Mouse (Mus musculus): ENCODE results near the gene Rbm19.

The Rbm19 gene

DNA sequence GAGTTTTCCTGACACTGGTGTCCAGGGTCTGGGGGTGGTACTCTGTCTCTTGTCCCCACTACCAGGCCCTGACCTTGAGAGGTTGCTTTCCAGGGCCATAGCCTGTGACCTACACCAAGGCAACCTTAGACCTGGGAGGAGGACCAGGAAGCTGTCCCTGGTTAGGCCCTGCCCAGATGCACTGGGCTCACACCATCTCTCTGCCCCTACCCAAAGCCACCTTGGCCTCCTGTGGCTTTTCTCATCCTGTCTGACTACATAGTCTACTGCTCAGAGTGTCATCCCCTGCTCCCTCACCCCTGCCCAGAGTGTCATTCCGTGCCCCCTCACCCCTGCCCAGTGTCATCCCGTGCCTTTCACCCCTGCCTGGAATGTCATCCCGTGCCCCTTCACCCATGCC is 19.6 kb downstream of the Rbm19 start:
- no peak for DNase-seq

GRCm38 (mm10) chr5:120136236-120136675 is 20.0 kb downstream of the Rbm19 start:
- no peak for DNase-seq

GRCm38 (mm10) chr5:120137038-120137437 is 20.8 kb downstream of the Rbm19 start:
- no peak for DNase-seq

GRCm38 (mm10) chr5:120137846-120138245 is 21.6 kb downstream of the Rbm19 start:
- no peak for DNase-seq

- no peak for DNase-seq
Measured at GRCm38 (mm10) chr5:120138406-120138805, 22.1 kb downstream of the Rbm19 start.

DNA sequence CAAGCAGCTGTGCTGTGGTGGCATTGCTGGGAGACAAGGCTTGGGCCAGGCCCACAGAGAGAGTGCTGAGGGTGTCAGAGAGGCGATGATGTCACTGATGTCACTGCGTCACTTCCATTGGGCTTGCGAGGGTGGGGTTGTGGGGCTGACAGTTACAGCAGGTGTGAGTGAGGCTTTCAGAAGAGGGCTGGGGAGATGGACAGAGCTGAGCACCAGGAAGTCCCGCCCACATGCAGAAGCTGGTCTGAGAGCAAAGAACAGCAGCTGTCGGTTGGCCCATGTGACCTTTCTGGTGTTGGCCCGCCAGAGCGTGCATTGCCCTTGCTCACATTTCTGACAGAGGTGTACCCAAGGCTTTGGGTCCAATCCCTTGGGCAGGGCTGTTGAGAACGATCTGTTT is 23.0 kb downstream of the Rbm19 start:
- DNase-seq: peak; percentile 72

GRCm38 (mm10) chr5:120143941-120144340 is 27.7 kb downstream of the Rbm19 start:
- DNase-seq: peak; percentile 81

DNA sequence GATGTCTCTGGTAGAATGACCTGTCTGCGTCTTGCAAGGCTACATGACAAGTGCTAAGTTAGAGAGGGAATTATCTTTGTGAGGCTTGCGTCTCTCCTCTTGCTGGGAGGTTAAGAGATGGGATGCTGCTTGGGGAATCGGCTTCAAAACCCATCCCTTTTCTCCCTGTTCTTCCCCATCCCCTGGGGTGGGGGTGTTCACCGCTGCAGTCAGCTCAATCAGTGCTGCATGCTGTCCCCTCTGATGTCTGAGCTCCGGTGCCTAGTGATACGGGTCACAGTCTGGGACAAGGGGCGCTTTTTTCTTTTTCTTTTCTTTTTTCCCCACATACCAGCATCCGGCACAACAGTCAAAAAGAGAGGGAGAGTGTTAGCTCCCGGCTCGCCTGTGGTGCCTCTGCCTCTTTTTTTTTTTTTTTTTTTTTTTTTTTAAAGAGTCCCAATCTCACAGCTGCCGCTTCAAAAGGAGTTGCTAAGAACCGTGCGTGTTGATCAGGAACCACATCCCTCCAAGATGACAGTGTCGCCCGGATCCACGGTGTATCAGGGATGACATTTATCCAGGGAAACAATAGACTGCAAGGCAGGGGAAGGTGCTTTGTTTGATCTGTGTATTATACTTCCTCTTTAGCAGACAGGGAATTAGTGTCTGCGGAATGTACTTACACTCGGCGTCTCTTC is 29.2 kb downstream of the Rbm19 start:
- DNase-seq: no peak

DNA sequence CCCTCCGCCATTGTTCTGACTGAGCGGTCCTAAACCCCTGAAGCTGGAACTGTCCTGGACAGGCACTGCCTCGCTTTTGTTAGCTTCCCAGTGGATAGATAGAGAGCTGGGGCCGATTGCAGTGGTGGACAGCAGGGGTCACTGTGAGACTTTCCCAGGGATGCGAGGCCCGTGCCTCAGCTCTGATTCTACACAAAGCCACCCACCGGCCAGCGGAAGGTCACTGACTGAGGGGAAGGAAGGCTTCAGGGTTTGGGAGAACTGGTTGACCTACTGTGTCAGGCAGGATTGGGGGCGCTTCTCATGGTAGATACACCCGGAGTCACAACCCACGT is 29.8 kb downstream of the Rbm19 start:
- no peak for DNase-seq

DNA sequence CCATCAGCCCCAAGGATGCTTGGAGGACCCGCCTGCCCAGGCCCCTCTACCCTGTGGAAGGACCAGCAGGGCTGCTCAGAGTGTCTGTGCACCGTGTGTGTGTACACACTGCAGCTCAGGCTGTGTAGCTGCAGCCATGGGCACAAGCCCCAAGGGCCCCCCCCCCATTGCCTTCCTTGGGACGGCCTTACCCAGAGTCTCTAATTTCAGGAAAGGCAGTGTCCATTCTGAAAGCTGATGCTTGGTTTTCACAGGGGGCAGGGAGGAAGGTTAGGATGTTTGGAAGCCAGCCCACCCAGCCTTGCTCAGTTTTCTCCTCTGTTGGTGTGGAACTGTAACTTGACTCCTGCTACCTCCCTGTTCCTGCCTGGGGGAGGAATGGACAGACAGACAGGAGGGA is 30.6 kb downstream of the Rbm19 start:
- no peak for DNase-seq

- DNase-seq: no peak
Measured at GRCm38 (mm10) chr5:120148246-120148645, 32.0 kb downstream of the Rbm19 start.

DNA sequence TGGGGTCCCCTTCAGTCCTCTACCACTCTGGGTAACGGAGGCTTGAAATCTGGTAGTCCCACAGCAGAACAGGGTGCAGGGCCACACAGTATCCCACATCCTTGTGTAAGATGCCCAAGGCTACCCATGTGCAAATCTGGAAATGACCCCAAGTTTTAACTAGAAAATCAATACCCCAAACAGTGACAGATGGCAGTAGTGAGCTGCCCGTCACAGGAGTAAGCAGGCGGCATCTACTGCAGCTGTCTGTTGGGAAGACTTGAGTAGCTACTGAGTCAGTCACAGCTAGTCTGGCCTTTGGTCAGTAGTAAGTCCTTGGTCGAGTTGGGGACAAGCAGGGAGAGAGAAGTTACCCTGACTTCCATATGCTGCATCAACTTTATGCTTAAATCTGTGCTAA is 34.9 kb downstream of the Rbm19 start:
- DNase-seq: no peak

DNA sequence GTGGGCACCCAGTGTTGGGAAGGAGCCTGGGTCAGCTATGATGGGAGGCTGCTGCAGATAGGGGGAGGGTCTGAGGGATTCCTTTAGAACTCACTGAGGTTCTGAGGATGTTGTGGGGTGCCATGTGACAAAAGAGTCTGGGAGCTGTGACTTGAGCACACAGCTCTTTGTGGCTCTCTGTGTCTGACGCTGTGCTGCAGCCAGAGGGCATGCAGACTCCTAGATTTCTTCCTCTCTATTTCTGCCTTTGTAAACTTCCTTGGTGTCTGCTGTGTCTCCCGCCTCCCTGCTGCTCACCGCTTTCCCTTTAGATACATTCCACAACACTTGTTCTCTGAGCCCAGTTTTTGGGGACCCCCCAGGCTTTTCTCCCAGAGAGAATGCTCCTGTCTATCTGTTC is 36.9 kb downstream of the Rbm19 start:
- no peak for DNase-seq

DNA sequence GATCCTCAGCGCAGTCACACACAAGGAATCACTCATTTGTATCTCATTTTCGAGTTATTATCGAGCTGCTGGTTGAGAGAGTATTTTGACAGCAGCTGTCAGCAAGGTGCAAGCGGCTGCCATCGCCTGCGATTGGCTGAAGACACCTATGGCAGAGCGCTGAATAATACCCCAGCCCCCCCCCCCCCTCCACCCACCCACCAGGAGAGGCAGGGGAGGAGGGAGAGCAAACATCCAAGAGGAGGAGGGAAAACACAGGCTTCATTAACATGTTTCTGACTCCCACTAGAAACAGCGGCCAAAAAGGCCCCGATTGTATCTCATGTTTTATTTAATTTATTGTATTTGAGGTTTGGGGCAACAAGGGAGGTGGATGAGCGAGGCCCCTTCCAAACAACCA is 39.4 kb downstream of the Rbm19 start:
- no peak for DNase-seq

DNA sequence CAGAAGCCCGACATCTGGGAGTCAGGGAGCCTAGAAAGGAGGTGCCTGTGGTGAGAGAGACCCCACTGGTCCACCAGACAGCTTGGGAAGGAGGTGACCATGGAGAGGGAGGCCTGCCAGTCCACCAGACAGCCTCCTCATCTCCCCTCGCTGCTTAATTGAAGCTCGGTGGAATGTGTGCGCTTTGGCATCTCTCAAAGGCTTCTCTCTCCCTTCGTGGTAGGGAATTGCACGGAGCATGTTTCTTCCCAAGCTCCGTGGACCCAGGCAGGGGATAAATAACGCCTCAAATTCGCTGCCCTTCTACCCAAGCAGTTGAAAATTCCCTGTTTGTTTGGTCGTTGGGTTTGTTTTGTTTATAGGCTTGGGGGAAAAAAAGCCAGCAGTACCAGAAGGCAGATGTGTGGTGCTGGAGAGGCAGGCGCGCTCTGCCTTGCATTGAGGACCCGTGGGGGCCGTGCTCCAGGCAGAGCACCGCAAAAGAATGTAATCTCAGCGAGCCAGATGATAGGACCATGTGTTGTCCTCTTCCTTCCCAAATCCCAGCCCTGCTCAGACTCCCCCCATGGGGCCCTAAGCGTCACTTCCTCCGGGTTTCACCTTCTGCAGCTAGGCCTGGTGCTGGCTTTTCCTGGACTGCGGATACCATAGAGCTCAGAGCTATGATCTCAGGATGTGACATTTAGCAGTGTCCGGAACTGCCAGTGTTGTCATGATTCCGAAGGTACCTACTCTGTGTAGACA is 40.1 kb downstream of the Rbm19 start:
- DNase-seq: no peak

DNA sequence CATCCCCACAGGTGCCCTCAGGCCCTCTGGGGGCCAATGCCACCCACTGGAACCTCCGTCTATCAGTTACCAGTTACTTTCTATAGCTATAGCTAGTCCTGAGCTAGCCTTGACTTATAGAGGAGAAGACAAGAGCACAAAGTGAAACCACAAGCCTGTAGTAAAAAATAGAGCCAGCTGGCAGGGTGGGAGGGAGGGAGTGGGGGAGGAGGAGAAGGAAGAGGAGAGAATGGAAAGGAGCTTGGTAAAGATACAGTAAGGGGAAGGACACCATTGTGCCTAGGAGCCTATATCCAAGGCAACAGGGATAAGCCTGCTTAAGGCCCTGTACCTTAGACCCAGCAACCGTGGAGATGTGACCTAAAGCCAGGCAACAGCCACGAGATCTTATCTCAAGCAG is 40.9 kb downstream of the Rbm19 start:
- no peak for DNase-seq

DNA sequence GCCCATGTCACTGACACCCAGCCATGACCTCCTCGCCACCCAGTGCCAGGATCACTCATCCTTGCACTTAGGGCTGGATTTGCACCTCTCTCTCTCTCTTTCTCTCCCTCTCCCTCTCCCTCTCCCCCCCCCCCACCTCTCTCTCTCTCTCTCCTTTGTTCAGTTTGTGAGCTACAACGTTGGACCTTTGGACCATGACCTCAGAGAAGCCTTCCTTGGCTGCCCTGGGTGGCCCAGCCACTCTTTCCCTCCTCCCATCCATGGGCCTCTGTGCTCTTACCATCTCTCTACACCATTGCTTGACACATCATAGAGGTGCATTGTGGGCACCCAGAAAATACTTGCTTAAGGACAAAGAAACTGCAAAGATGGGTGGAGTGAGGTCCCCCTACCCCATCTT is 42.2 kb downstream of the Rbm19 start:
- no peak for DNase-seq

DNA sequence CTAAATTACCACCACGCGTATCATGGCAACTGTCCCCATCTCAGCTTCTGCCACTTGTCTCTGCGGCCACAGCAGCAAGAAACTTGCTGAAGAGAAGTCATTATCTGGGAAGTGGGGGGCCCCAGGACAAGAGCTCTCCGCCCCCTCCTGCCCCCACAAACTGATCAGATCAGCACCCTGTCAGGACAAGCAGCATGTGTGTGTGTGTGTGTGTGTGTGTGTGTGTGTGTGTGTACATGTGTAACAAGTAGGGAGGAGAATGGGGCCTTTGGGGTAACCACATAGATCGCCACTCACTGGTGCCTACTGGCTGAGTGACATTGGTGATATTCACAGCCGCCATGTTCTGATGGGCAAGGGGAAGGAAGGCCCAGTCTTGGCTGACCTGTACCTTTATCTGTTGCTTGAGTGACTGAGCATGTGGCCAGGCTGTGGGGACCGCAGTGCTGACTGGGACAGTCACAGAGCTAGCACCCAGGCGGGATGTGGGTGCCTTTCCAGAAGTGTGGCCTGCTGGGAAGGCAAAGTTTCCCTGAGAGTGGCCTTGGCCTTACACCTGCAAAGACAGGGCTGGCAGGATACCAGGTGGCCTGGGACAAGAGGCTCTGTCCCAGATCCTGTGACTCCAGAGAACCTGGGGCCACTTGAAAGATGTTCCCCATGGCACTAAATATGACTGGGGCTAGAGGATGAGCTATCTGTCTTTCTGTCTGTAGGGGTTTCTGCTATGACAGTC is 44.8 kb downstream of the Rbm19 start:
- no peak for DNase-seq

GRCm38 (mm10) chr5:120162689-120163088 is 46.4 kb downstream of the Rbm19 start:
- DNase-seq: no peak

- DNase-seq: no peak
Measured at GRCm38 (mm10) chr5:120163428-120163827, 47.2 kb downstream of the Rbm19 start.

- DNase-seq: no peak
Measured at GRCm38 (mm10) chr5:120164450-120164849, 48.2 kb downstream of the Rbm19 start.

DNA sequence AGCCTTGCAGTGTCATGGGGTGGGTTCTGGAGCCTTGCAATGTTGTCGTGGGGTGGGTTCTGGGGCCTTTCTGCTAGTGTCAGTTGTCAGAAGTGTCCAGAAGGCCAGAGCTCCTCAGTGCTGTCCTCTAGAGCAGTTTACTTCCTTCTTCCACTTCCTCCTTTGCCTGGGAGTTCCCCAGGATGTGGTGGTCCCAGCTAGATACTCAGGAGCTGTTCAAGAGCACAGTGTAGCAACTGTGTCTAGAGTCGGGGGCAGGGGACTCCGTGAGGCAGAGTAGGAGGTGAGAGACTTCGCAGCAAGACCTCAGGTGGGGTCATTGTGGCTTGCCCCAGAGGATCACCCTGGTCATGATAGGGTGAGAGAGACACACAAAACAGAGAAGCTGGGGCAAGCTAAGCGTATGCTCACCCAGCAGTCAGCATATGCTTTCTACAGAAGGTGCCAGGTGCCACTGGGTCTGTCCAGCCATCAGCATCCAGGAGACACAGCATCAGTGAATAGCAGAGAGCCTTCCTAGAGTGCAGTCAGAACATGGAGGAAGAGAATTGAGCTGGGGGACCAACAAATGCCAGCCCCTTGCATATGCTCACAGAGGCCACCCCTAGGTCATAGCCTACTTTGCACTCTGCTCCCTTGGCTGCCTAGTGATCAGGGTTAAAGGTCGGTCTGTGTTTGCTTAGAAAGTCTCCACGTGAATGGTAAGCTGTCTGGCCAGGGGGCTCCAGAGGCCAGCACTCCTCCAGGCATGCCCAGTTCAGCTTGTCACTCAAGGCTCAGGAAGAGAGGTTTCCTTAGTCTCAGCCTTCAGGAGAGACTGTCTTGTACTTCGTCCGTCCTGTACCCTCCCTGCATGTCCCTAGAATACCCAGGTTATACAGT is 49.0 kb downstream of the Rbm19 start:
- no peak for DNase-seq

GRCm38 (mm10) chr5:120167787-120168325 is 51.6 kb downstream of the Rbm19 start:
- no peak for DNase-seq

Measured in thymus, postnatal 4 days (tissue).